Mouse (Mus musculus) T-cell, adult 2 months (primary cell): Measurements from ENCODE around the gene Hspa1l.

Experiments used
- DNase-seq: peaks from one replicate; pipeline ENCODE4 v3.0.0; 2022; ENCODE audit warnings: low spot score

Gene Hspa1l

GRCm38 (mm10) chr17:35026206-35026605 lies 53.7 kb downstream of the Hspa1l start:
- DNase-seq: no peak

- DNase-seq: no peak
Observed at GRCm38 (mm10) chr17:35027277-35028068, 55.0 kb downstream of the Hspa1l start, which contains the start of gene Sapcd1. Gene Sapcd1 (minus strand): TSS chr17:35028016.

GRCm38 (mm10) chr17:35028315-35028714 lies 55.8 kb downstream of the Hspa1l start:
- no peak for DNase-seq
